Mouse (Mus musculus): Measurements from ENCODE around the gene Emilin2. TPM values are rescaled to one million over a fixed set of nuclear protein-coding genes. Genes with fewer than 3 reads are reported as not detected.

The Emilin2 gene
- total RNA-seq, 2 experiments from 2014 or later = 2.9 to 3.1 TPM

DNA sequence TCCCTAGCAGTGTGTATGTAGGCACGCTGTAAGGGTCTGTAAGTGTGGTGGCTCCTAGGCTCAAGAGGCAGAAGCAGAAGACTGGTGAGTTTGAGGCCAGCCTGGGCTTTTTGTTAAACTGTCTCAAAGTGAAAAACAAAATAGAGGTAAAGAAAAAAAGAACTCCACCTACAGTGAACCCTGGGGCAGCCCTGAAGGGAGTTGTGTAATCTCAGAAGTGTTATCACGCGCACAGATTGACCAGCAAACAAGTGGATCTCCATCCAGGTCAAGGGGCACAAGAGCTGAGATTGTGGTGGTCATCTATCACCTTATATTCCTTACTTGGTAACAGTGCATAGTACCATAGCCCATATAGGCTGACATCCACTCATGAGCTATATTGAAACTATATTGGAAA is 104.5 kb downstream of the Emilin2 start:
- intact Hi-C loops (cut with DNase I) = no loop called here
- no peak for DNase-seq

DNA sequence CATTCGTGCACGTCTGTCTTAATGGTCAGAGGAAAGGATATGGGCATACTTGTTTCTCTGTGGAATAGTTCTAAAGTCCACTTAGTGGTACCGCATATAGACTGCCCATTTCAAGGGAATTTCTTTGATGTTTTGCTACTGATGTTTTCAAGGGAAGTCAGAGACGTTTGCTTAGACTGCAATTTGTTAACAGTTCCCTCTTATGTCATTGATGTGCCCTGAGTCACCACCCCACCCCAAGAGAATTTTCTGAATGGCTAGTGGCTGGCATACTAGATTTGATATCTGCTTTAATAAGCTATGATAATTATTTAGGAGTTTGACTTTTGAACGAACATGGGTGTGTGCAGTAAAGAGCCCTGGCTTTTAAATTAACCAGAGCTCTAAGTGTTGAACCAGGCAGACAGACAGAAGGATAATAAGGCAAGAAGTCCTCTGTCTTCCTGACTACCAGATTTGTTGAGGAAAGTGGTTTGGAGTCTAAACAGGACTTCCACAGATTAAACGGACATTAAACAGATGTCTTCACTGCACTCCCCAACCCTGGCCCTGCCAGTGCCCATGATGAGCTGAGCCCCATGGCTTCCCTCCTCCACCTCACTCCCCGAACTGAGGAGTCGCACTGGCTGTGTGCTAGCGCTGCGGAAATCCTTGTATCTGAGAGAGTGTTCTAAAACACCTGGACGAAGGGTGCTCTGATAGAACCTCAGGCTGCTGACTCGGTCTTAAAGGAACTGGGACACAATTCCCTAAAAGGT is 105.5 kb downstream of the Emilin2 start:
- no peak for DNase-seq
- intact Hi-C loops (cut with DNase I) = no loop called here

DNA sequence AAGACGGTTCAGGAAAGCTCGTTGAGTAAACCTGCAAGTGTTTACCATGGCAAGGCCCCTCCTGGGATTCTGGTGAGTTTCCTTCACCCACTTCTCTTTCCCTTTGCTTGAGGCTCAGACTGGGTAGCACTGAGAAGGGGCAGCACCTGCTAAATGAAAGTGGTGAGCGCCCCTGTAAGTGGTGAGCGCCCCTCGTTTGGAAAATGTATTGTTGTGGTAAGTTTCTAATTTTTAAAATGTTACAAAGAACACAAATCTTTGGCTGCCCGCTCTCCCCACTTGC is 107.0 kb downstream of the Emilin2 start:
- intact Hi-C loops (cut with DNase I) = no loop called here
- no peak for DNase-seq

DNA sequence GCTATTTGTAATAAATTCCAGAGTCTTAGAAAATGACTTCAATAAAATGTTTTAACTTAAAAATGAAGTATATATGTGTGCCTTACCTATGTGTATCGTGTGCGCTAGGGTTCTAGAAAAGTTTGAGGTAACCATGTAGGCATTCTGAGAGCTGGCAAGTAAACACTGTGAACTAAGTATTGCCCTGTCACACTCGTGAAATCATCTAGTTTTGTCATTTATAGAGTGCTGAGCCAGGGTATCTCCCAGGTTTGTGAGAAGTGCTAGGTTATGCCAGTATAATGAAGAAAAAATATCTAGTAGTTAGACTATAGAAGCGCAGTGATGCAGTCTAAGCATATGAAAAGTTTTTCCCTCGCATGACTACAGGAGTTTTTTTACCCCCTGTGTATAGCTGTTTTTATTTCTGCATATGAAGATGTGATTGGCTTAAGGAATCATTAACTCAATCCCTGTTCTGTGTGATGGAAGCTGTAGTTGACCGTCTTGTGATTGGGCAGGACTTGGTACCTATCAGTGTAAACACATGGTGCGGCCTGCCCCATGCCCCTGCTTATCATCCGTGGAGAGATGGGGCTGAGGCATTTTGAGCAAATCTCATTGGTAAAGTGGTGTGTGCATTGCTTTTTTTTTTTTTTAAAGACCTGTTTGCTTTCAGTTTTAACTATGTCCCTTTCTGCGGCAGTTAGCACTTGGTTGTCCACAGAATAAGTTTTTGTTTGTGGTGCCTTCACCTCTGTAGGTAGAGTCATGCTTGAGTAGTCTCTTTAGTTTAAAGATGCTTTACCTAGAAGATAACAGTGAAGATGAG is 107.6 kb downstream of the Emilin2 start:
- intact Hi-C loops (cut with DNase I) = no loop called here
- DNase-seq = no peak

Other genes starting within 250 kb of the Emilin2 start
- 10 to 100 TPM; 68.6 to 71.5 TPM for gene Lpin2, start 129.4 kb downstream of the Emilin2 start, total RNA-seq (2021)
- gene Gm4707, start 147.9 kb upstream of the Emilin2 start, total RNA-seq (2021) = 1 to 10 TPM; 2.1 to 5.8 TPM
- gene Smchd1, start 163.4 kb upstream of the Emilin2 start, total RNA-seq (2021) = 10 to 100 TPM; 50.3 to 59.2 TPM
- gene Ndc80, start 214.9 kb upstream of the Emilin2 start, total RNA-seq (2021) = 1 to 10 TPM; 3.5 to 3.8 TPM
- gene Spdya, start 240.1 kb upstream of the Emilin2 start, total RNA-seq (2021) = 1 to 10 TPM; 2.4 to 2.9 TPM

All from left cerebral cortex, postnatal 4 days (tissue).